ENCODE assay signal across 8 mouse cellular contexts in genomic region chr3:51749421-51749811, GRCm38 (mm10).
DNase-seq lines count a peak whose midpoint lies in the region; ATAC-seq lines count a peak whose summit lies in the region.

No protein-coding gene starts in this region.

- no peaks in the 10 kb centered on the region for H3K36me3 ChIP-seq in lung, embryonic 15.5 days
- H3K36me3 ChIP-seq in limb, embryonic 12.5 days: no peaks in the 10 kb centered on the region
- H3K36me3 ChIP-seq in stomach, embryonic 15.5 days: no peaks in the 10 kb centered on the region

- no peak overlapping the region for H3K4me3 ChIP-seq in lung, embryonic 15.5 days
- no peak overlapping the region for H3K4me3 ChIP-seq in limb, embryonic 12.5 days (replicated peaks)
- H3K4me3 ChIP-seq in stomach, embryonic 15.5 days (replicated peaks): no peak overlapping the region

- H3K27me3 ChIP-seq in lung, embryonic 15.5 days: no peaks in the 10 kb centered on the region
- H3K27me3 ChIP-seq in limb, embryonic 12.5 days: peaks cover 10% of the 10 kb centered on the region; the same call in 1 of the 2 replicates
- no peaks in the 10 kb centered on the region for H3K27me3 ChIP-seq in stomach, embryonic 15.5 days (replicated peaks)

- DNase-seq in cerebellum, adult 9-10 months: peak; percentile 36
- DNase-seq in cerebellum, postnatal 36 days: no peak
- no peak for DNase-seq in lung, adult 18-20 months
- no peak for DNase-seq in gastrocnemius, postnatal 36 days
- DNase-seq in thymus, postnatal 14 days: no peak

- peak overlapping the region; percentile 39 for H3K4me2 ChIP-seq in lung, embryonic 15.5 days
- no peak overlapping the region for H3K4me2 ChIP-seq in limb, embryonic 12.5 days
- H3K4me2 ChIP-seq in stomach, embryonic 15.5 days: no peak overlapping the region

- ATAC-seq in lung, embryonic 15.5 days (ENCODE audit: borderline replicate concordance, extremely low read depth, low FRiP score, low TSS enrichment): no peak
- no peak for ATAC-seq in limb, embryonic 12.5 days (ENCODE audit: insufficient number of reproducible peaks, insufficient read depth, low FRiP score, low TSS enrichment, low read depth)
- ATAC-seq in stomach, embryonic 15.5 days (ENCODE audit: insufficient read depth, low FRiP score, low read depth): peak; percentile 11; the same call in 1 of the 2 replicates

- H3K27ac ChIP-seq in lung, embryonic 15.5 days: peak overlapping the region; percentile 94
- peak overlapping the region; percentile 56 for H3K27ac ChIP-seq in limb, embryonic 12.5 days
- peak overlapping the region; percentile 81 for H3K27ac ChIP-seq in stomach, embryonic 15.5 days

- peaks cover 49% of the 10 kb centered on the region for H3K4me1 ChIP-seq in lung, embryonic 15.5 days
- H3K4me1 ChIP-seq in limb, embryonic 12.5 days (replicated peaks): peaks cover 35% of the 10 kb centered on the region
- H3K4me1 ChIP-seq in stomach, embryonic 15.5 days: peaks cover 16% of the 10 kb centered on the region

- intact Hi-C loops in gastrocnemius, postnatal 36 days (cut with DNase I): no loop called here

- no peaks in the 10 kb centered on the region for H3K9me3 ChIP-seq in lung, embryonic 15.5 days
- H3K9me3 ChIP-seq in limb, embryonic 12.5 days: 0 out of 2 replicates have a peak, but pooled peaks cover 3% of the 10 kb centered on the region
- H3K9me3 ChIP-seq in stomach, embryonic 15.5 days: no peaks in the 10 kb centered on the region

- H3K9ac ChIP-seq in lung, embryonic 15.5 days: 0 out of 2 replicates have a peak overlapping the region, but pooled peaks have one; percentile 10
- H3K9ac ChIP-seq in limb, embryonic 12.5 days (replicated peaks): 0 out of 2 replicates have a peak overlapping the region, but pooled peaks have one; percentile 5
- no peak overlapping the region for H3K9ac ChIP-seq in stomach, embryonic 15.5 days

- WGBS in lung, embryonic 15.5 days: 19% methylated on average over 7 of the region's 7 CpGs
- WGBS in limb, embryonic 12.5 days: 52% methylated on average over 7 of the region's 7 CpGs
- 33% methylated on average over 7 of the region's 7 CpGs for WGBS in stomach, embryonic 15.5 days
